Mouse (Mus musculus) testis, adult 2 months (tissue): ENCODE results near the gene Gimap9. TPM values are rescaled to one million over a fixed set of nuclear protein-coding genes. Genes with fewer than 3 reads are reported as not detected.
"Not testable (repeated sequence)": the region's sequence is repeated elsewhere in the genome, so short reads cannot be mapped to it uniquely, and the experiment has no call there.

ENCODE experiments used
- H3K27ac ChIP-seq: fragments of 200-500 bp; 2 replicates; pipeline ENCODE4 v1.5.1; 2012; ENCODE audit warnings: low read depth, low read length; ENCODE audit not compliant: control insufficient read depth, insufficient read depth
- H3K27me3 ChIP-seq: fragments of 200-500 bp; 2 replicates; pipeline ENCODE4 v1.6.1; 2012; ENCODE audit warnings: mild to moderate bottlenecking, low read length, moderate library complexity; ENCODE audit not compliant: control insufficient read depth, insufficient read depth
- H3K36me3 ChIP-seq: fragments of 200-500 bp; 2 replicates; pipeline ENCODE4 v1.6.1; 2012; ENCODE audit warnings: mild to moderate bottlenecking, low read length; ENCODE audit not compliant: control insufficient read depth, insufficient read depth
- H3K4me1 ChIP-seq: fragments of 200-500 bp; 2 replicates; pipeline ENCODE4 v1.6.1; 2012; ENCODE audit warnings: low read length; ENCODE audit not compliant: control insufficient read depth, insufficient read depth
- H3K4me3 ChIP-seq: fragments of 200-500 bp; 2 replicates; pipeline ENCODE4 v1.5.1; 2012; ENCODE audit warnings: low read depth, mild to moderate bottlenecking, low read length, moderate library complexity, mixed read lengths; ENCODE audit not compliant: control insufficient read depth
- CTCF ChIP-seq: fragments of 200-500 bp; IDR thresholded peaks from 2 replicates; pipeline ENCODE4 v1.5.1; 2012; ENCODE audit warnings: low read depth, mild to moderate bottlenecking, inconsistent platforms, low read length, moderate library complexity; ENCODE audit not compliant: control insufficient read depth, insufficient read depth, insufficient replicate concordance
- POLR2A ChIP-seq: fragments of 200-500 bp; IDR thresholded peaks from 2 replicates; pipeline ENCODE4 v1.6.1; 2012; ENCODE audit warnings: low read depth, mild to moderate bottlenecking, inconsistent platforms, low read length, moderate library complexity; ENCODE audit not compliant: control insufficient read depth
- polyA plus RNA-seq: library from polyadenylated mRNA; depleted of rRNA; stranded (reverse); fragments of >200 nt; gene quantifications from 2 replicates; pipeline ENCODE4 v1.2.3, GENCODE M21; 2012

Gimap9 gene
- polyA plus RNA-seq, 1 experiment: 0.19 TPM

DNA sequence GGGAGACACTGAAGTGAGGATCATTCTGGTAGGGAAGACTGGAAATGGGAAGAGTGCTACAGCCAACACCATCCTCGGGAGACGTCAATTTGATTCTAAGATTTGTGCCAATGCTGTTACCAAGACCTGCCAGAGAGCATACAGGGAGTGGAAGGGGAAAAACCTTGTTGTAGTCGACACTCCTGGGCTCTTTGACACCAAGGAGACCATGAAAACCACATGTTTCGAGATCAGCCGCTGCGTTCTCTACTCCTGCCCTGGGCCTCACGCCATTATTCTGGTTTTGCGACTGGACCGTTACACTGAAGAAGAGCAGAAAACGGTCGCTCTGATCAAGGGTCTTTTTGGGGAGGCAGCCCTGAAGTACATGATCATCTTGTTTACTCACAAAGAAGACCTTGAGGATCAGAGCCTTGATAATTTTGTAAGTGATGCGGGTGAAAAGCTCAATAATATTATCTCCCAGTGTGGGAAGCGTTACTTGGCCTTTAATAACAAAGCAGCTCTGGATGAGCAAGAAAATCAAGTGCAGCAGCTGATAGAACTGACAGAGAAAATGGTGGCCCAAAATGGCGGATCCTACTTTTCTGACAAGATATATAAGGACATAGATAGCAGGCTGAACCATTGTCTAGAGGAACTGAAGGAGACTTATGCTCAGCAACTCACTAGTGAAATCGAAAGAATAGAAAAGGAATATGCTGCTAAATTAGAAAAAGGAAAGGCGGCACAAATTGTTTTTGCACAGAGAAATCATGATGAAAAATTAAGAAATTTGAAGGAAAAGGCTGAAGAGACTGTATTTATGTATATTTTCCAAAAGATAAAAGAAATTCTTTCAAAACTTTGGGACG lies 1.8 kb downstream of the Gimap9 start:
- Histone ChIP-seq H3K27ac (no peak overlapping the region), H3K36me3 (no peaks in the 10 kb centered on the region), H3K4me3 (no peak overlapping the region), H3K27me3 (no peaks in the 10 kb centered on the region), H3K4me1 (peaks cover 7% of the 10 kb centered on the region)
- TF ChIP-seq POLR2A: no peak
- TF ChIP-seq CTCF: no peak

- Histone ChIP-seq H3K4me1 (peaks cover 7% of the 10 kb centered on the region), H3K27ac (no peak overlapping the region), H3K36me3 (no peaks in the 10 kb centered on the region), H3K27me3 (no peaks in the 10 kb centered on the region), H3K4me3 (no peak overlapping the region)
- TF ChIP-seq CTCF (no peak), POLR2A (no peak)
These were observed 2.5 kb downstream of the Gimap9 start for GRCm38 (mm10) chr6:48678391-48678790.

DNA sequence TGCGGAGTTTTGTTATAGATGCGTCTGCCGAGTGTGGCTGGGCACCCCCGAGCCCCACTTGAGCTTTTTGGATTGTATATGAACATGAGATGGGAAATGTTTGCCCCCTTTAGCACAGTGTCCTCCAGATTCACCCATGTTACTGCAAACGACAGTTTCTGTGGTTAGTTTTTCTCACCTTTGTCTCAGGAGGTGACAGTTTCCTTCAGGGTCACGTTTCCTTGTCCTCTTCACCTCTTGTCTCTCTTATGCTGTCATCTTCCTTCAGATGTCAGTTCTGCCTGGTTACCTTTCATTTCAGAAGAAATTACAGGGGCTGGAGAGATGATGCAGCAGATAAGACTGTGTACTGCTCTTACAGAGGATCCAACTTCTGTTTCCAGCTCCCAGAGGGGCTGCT lies 3.8 kb downstream of the Gimap9 start:
- no peaks in the 10 kb centered on the region for H3K27me3 ChIP-seq

DNA sequence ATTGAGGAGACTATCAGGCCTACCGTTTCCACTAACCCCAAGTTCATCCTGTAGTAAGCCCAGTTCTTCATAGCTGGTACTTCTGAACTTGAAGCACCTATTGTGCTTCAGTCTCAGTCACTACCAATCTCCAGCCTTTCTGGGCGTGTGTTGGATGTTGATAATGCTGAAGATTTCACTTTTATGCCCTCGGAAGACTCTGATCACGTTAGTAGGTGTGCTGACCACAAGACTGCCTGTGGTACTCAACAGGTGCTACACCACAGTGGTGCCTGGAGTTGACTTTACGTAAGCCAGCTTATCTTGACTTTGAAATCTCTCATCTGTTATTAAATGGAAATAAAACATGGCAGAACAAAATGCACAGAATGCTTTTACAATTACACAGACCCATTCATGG lies 4.5 kb downstream of the Gimap9 start:
- no peaks in the 10 kb centered on the region for H3K27me3 ChIP-seq
- H3K4me1 ChIP-seq: peaks cover 6% of the 10 kb centered on the region
- no peak overlapping the region for H3K4me3 ChIP-seq
- no peak overlapping the region for H3K27ac ChIP-seq
- H3K36me3 ChIP-seq: no peaks in the 10 kb centered on the region
- TF ChIP-seq CTCF: no peak
- no peak for TF ChIP-seq POLR2A

More for the DNA sequence above, 3.8 kb downstream of the Gimap9 start:
- no peak overlapping the region for H3K4me3 ChIP-seq
- no peak overlapping the region for H3K27ac ChIP-seq
- peaks cover 7% of the 10 kb centered on the region for H3K4me1 ChIP-seq
- TF ChIP-seq CTCF (no peak), POLR2A (no peak)
- H3K36me3 ChIP-seq: no peaks in the 10 kb centered on the region

DNA sequence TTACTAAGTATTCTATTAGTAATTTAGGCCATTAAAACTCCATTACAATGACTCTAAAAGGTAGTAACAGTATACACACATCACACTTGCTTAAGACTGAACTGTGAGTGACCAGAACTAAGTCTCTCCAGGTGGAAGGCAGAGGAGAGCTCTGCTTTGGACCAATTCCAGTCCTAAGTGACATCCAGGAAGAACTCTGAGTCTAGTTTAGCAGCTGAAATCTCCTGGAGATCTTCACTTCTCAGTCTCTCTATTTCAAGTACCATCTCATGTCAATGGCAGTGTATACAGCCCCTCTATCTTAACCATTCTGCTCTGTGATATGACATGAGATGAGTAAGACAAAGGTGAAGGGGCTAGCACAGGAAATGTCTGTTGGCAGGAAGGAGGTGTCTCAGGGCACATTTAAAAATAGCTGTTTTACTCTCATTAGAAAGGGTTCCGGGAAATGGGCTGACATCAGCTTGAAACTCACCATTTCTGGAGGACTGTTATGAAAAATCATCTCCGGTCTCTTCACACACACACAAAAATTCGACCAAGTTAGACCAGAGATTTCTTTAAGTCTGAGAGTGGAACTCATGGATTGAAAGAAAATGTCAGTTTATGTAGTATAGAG lies 5.7 kb downstream of the Gimap9 start:
- no peaks in the 10 kb centered on the region for H3K27me3 ChIP-seq
- no peaks in the 10 kb centered on the region for H3K4me1 ChIP-seq
- TF ChIP-seq POLR2A: no peak
- H3K4me3 ChIP-seq: no peak overlapping the region
- no peak overlapping the region for H3K27ac ChIP-seq
- no peaks in the 10 kb centered on the region for H3K36me3 ChIP-seq

GRCm38 (mm10) chr6:48682271-48682670 lies 6.3 kb downstream of the Gimap9 start:
- Histone ChIP-seq H3K36me3 (no peaks in the 10 kb centered on the region), H3K4me1 (no peaks in the 10 kb centered on the region), H3K4me3 (no peak overlapping the region), H3K27me3 (no peaks in the 10 kb centered on the region), H3K27ac (no peak overlapping the region)
- TF ChIP-seq POLR2A (no peak), CTCF (no peak)

GRCm38 (mm10) chr6:48683263-48683821 lies 7.4 kb downstream of the Gimap9 start:
- H3K27ac ChIP-seq, H3K27me3 ChIP-seq, H3K36me3 ChIP-seq, H3K4me1 ChIP-seq, H3K4me3 ChIP-seq: not testable (repeated sequence)
